In the genomic region with DNA sequence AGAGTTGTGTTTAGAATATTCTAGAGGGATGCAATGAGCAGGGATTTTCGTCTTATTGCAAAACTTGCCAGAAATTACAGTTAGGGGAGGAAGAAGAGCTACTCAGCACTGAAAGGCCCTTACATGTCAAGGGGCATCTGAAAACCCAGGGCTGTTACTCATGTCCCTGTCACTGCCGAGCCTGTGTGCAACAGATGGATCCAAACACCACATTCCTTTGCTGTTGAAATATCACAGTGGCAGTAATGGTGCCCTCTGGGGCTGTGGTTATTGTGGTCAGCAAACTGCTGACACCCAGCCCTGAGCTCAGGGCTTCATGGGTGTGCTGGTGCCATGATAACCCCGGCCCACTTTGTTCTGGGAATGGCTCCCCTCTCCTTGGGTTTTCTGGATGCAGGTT, we compare ENCODE assay signal across 12 mouse cellular contexts.
A peak's percentile ranks its signal among the peaks of the same experiment; 100 is the strongest.
DNase-seq lines count a peak whose midpoint lies in the region; ATAC-seq and TF ChIP-seq lines count a peak whose summit lies in the region.
"Had no signal": no experiment of that assay in that cellular context is flagged by ENCODE, and none has a peak within 500 bp of the region (broad histone marks: within the 10 kb centered on the region; RNA-seq: fewer than 3 reads in every experiment).

No protein-coding gene starts in this region.

- no peaks in the 10 kb centered on the region for H3K79me2 ChIP-seq in C2C12 (ENCODE audit: control insufficient read depth, insufficient read depth)

- H3K4me2 ChIP-seq in intestine, embryonic 16.5 days (ENCODE audit: low read depth, low read length), result no peak overlapping the region

- no peaks in the 10 kb centered on the region for H3K27me3 ChIP-seq in C2C12 (ENCODE audit: control insufficient read depth, insufficient read depth, insufficient read length)
- H3K27me3 ChIP-seq in intestine, embryonic 16.5 days (replicated peaks; ENCODE audit: control insufficient read depth, insufficient read depth, low read length), result no peaks in the 10 kb centered on the region

- no peaks in the 10 kb centered on the region for H3K36me3 ChIP-seq in C2C12 (ENCODE audit: control insufficient read depth, insufficient read depth)
- no peaks in the 10 kb centered on the region for H3K36me3 ChIP-seq in intestine, embryonic 16.5 days (ENCODE audit: control insufficient read depth, insufficient read depth, low read length)

- H3K9me3 ChIP-seq in intestine, embryonic 16.5 days (ENCODE audit: control insufficient read depth, low read length), result no peaks in the 10 kb centered on the region

- H3ac ChIP-seq in C2C12 (ENCODE audit: control insufficient read depth, insufficient read length, low read depth), result no peak overlapping the region

- no peak overlapping the region for H3K9ac ChIP-seq in intestine, embryonic 16.5 days (ENCODE audit: low read depth, low read length)

- 46% methylated on average over 3 of the region's 3 CpGs for WGBS in intestine, embryonic 16.5 days

- H3K27ac ChIP-seq in intestine, embryonic 16.5 days (ENCODE audit: low read length), result peak overlapping the region; percentile 79

- no peak overlapping the region for H3K4me3 ChIP-seq in C2C12 (ENCODE audit: insufficient read depth, poor library complexity, severe bottlenecking)
- no peak overlapping the region for H3K4me3 ChIP-seq in intestine, embryonic 16.5 days (ENCODE audit: low read length)

- peaks cover 6% of the 10 kb centered on the region; the same call in 1 of the 2 replicates for H3K4me1 ChIP-seq in intestine, embryonic 16.5 days (ENCODE audit: control insufficient read depth, insufficient read depth, low read length)

- H3K79me3 ChIP-seq in C2C12 (ENCODE audit: low read depth), result no peaks in the 10 kb centered on the region

- DNase-seq in 3134 (ENCODE audit: extremely low read depth, insufficient read length, low spot score), result peak; percentile 70
- no peak for DNase-seq in urinary bladder, postnatal 36 days (ENCODE audit: low spot score in 2 of 2)
- DNase-seq in layer of hippocampus, postnatal 14 days (ENCODE audit: low spot score in 2 of 2), result no peak
- DNase-seq in urinary bladder, adult 2 months (ENCODE audit: low spot score), result no peak
- DNase-seq in yolk sac, embryonic 10.5 days (ENCODE audit: low spot score), result no peak
- DNase-seq: adrenal gland, postnatal 14 days; cerebellum, adult 2 months; kidney, adult 9 months; thymus, postnatal 36 days had no signal

- ATAC-seq in intestine, embryonic 16.5 days, result no peak
- peak; percentile 22; the same call in 1 of the 2 replicates for ATAC-seq in megakaryocyte, adult 5-6 weeks (ENCODE audit: poor library complexity, severe bottlenecking)

- no peak for TF ChIP-seq CTCF in C2C12 (IDR thresholded peaks at IDR 0.05; ENCODE audit: control insufficient read depth, insufficient read depth, insufficient read length)

TF ChIP-seq in C2C12, 6 proteins besides CTCF, POLR2A, EP300 and RAD21:
- TF ChIP-seq FOSL1 (IDR thresholded peaks at IDR 0.05; ENCODE audit: insufficient read depth, low read length, poor library complexity, severe bottlenecking), result peak; percentile 81
- TF ChIP-seq MYOG (IDR thresholded peaks at IDR 0.05; ENCODE audit: control insufficient read depth, extremely low read depth, insufficient read length), result no peak
- peak; percentile 80 for TF ChIP-seq MYOD1 (IDR thresholded peaks at IDR 0.05; ENCODE audit: control insufficient read depth, insufficient read length, low read depth)
- peak; percentile 70 for TF ChIP-seq MAX (IDR thresholded peaks at IDR 0.05)
- TF ChIP-seq CEBPB (IDR thresholded peaks at IDR 0.05; ENCODE audit: low read depth), result peak; percentile 72
- no peak for TF ChIP-seq USF1 (IDR thresholded peaks at IDR 0.05; ENCODE audit: low read depth)
TF ChIP-seq in C2C12: peak in this region for 4.
